Mouse (Mus musculus): ENCODE measurements at regions not wholly inside any gene's neighbourhood (a gene's known extent, or its start where the extent isn't known, plus 50 kb on each side); places are given as distances from the start of the nearest gene placed in this dataset.
A peak's percentile ranks its signal among the peaks of the same experiment; 100 is the strongest.

DNA sequence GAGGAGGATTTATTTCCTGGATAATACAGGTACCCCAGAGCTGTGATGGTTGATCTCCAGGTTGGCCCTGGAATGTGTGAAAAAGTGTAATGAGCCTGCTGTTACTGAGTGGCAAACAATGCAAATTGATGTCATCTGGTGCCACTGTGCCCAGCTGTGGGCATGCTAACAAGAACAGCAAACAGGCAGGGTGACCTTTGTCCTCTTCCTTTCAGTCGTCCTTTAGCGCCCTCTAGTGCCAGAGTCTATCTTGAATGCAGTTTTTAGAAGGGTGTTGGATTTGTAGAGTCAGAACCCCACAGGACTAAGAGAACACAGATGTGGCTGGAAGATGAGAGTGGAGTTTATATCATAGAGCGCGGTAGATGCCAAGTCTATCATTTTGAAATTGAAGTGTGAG lies 164.3 kb downstream of the Sdhaf3 start:
- no peaks in the 10 kb centered on the region for H3K4me1 ChIP-seq (ENCODE audit: control insufficient read depth, insufficient read depth, low read length)
- no peak overlapping the region for H3K4me3 ChIP-seq (ENCODE audit: control insufficient read depth, low read depth, low read length)
- H3K27ac ChIP-seq (ENCODE audit: control insufficient read depth, insufficient read depth, low read depth, low read length) = no peak overlapping the region
- TF ChIP-seq CTCF (IDR thresholded peaks at IDR 0.05; ENCODE audit: control insufficient read depth, insufficient read depth, insufficient replicate concordance, low read depth, low read length) = peak; percentile 44; the same call in 1 of the 2 replicates
- TF ChIP-seq POLR2A (IDR thresholded peaks at IDR 0.05; ENCODE audit: control insufficient read depth, low read depth, low read length) = no peak
- no peaks in the 10 kb centered on the region for H3K36me3 ChIP-seq (ENCODE audit: control insufficient read depth, insufficient read depth, low read length)
- no peaks in the 10 kb centered on the region for H3K27me3 ChIP-seq (ENCODE audit: control insufficient read depth, insufficient read depth, low read length)

DNA sequence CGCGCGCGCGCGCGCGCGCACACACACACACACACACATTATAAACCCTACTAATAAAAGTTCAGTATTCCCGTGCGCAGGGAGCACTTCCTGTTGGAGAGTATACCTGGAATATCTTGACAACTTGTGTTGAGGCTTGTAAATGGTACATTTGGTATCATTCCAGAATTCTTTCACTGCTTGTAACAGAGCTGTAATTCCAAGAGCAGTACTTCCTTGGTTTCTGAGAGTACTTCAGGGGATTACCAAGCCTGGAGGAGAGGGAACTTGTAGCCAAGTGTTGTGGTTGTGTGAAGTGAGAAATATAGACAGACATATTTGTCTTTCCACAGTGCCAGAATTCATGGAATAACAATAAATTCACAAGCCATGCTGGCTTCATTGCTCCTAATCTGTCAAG lies 177.2 kb downstream of the Sdhaf3 start:
- Histone ChIP-seq H3K4me1 (ENCODE audit: control insufficient read depth, insufficient read depth, low read length) (no peaks in the 10 kb centered on the region), H3K27ac (ENCODE audit: control insufficient read depth, insufficient read depth, low read depth, low read length) (no peak overlapping the region), H3K27me3 (ENCODE audit: control insufficient read depth, insufficient read depth, low read length) (no peaks in the 10 kb centered on the region), H3K4me3 (ENCODE audit: control insufficient read depth, low read depth, low read length) (no peak overlapping the region), H3K36me3 (ENCODE audit: control insufficient read depth, insufficient read depth, low read length) (no peaks in the 10 kb centered on the region)
- TF ChIP-seq POLR2A (IDR thresholded peaks at IDR 0.05; ENCODE audit: control insufficient read depth, low read depth, low read length) = no peak
- TF ChIP-seq CTCF (IDR thresholded peaks at IDR 0.05; ENCODE audit: control insufficient read depth, insufficient read depth, insufficient replicate concordance, low read depth, low read length) = no peak

DNA sequence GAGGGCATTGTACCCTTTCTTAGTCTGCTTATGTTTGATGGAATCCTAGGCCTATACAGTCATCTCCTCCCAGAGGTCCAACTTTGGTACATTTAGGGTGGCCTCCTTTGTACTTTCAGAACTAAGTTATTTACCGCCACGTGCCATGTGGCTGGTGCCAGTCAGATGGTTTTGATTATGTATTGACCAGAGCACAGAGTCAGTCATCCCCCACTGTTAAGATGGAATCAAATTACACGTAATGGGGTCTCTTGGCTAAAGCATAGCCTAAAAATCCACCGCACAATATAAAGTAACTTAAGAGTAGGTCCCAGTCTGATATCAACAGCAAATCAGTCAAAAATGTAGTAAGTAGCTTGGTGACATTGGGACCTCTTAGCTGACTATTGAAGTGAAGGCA lies 178.3 kb downstream of the Sdhaf3 start:
- Histone ChIP-seq H3K4me1 (ENCODE audit: control insufficient read depth, insufficient read depth, low read length) (no peaks in the 10 kb centered on the region), H3K27me3 (ENCODE audit: control insufficient read depth, insufficient read depth, low read length) (no peaks in the 10 kb centered on the region), H3K36me3 (ENCODE audit: control insufficient read depth, insufficient read depth, low read length) (no peaks in the 10 kb centered on the region), H3K4me3 (ENCODE audit: control insufficient read depth, low read depth, low read length) (no peak overlapping the region), H3K27ac (ENCODE audit: control insufficient read depth, insufficient read depth, low read depth, low read length) (no peak overlapping the region)
- TF ChIP-seq CTCF (IDR thresholded peaks at IDR 0.05; ENCODE audit: control insufficient read depth, insufficient read depth, insufficient replicate concordance, low read depth, low read length) (no peak), POLR2A (IDR thresholded peaks at IDR 0.05; ENCODE audit: control insufficient read depth, low read depth, low read length) (no peak)

DNA sequence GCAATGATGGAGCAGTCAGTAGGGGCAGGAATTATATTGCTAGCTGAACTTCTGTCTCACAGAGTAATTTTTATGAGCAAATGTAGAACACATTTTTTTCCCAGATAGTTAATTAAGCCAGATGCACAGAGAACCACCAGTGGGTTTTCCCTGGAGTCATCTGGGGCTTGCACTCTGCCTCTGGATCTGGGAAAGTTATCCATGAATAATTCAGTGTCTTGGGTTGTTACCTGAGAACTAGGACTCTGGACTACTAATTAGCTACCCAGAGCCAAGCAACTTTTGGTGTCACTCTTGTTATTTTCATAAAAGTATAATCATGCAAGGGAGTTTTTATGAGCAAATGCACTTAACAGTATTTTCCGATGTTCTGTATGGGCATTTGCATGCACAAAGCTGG lies 179.1 kb downstream of the Sdhaf3 start:
- TF ChIP-seq CTCF (IDR thresholded peaks at IDR 0.05; ENCODE audit: control insufficient read depth, insufficient read depth, insufficient replicate concordance, low read depth, low read length) (no peak), POLR2A (IDR thresholded peaks at IDR 0.05; ENCODE audit: control insufficient read depth, low read depth, low read length) (no peak)
- H3K4me1 ChIP-seq (ENCODE audit: control insufficient read depth, insufficient read depth, low read length) = no peaks in the 10 kb centered on the region

DNA sequence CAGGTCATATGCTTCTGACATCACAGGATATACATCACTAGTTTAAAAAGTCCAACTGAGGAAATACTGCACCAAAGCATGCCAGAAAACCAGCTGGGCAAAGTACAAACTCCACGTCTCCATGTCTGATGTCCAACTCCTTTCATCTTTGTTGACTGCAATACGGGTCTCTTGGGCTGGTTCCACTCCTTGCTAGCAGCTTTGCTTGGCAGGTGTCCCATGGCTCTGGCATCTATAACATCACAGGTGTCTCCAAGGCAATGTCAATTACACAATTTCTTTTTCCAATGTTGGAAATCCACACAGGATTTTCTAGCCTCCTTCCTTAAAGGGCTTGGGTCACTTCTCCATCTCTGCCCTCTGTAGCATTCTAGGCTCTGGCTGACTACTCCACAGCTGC lies 225.9 kb downstream of the Sdhaf3 start:
- Histone ChIP-seq H3K27me3 (ENCODE audit: control insufficient read depth, insufficient read depth, low read length) (no peaks in the 10 kb centered on the region), H3K4me3 (ENCODE audit: control insufficient read depth, low read depth, low read length) (no peak overlapping the region), H3K36me3 (ENCODE audit: control insufficient read depth, insufficient read depth, low read length) (no peaks in the 10 kb centered on the region), H3K4me1 (ENCODE audit: control insufficient read depth, insufficient read depth, low read length) (no peaks in the 10 kb centered on the region), H3K27ac (ENCODE audit: control insufficient read depth, insufficient read depth, low read depth, low read length) (no peak overlapping the region)
- TF ChIP-seq POLR2A (IDR thresholded peaks at IDR 0.05; ENCODE audit: control insufficient read depth, low read depth, low read length) (no peak), CTCF (IDR thresholded peaks at IDR 0.05; ENCODE audit: control insufficient read depth, insufficient read depth, insufficient replicate concordance, low read depth, low read length) (no peak)

More for the DNA sequence above, 179.1 kb downstream of the Sdhaf3 start:
- no peaks in the 10 kb centered on the region for H3K27me3 ChIP-seq (ENCODE audit: control insufficient read depth, insufficient read depth, low read length)
- H3K27ac ChIP-seq (ENCODE audit: control insufficient read depth, insufficient read depth, low read depth, low read length) = no peak overlapping the region
- no peak overlapping the region for H3K4me3 ChIP-seq (ENCODE audit: control insufficient read depth, low read depth, low read length)
- no peaks in the 10 kb centered on the region for H3K36me3 ChIP-seq (ENCODE audit: control insufficient read depth, insufficient read depth, low read length)

DNA sequence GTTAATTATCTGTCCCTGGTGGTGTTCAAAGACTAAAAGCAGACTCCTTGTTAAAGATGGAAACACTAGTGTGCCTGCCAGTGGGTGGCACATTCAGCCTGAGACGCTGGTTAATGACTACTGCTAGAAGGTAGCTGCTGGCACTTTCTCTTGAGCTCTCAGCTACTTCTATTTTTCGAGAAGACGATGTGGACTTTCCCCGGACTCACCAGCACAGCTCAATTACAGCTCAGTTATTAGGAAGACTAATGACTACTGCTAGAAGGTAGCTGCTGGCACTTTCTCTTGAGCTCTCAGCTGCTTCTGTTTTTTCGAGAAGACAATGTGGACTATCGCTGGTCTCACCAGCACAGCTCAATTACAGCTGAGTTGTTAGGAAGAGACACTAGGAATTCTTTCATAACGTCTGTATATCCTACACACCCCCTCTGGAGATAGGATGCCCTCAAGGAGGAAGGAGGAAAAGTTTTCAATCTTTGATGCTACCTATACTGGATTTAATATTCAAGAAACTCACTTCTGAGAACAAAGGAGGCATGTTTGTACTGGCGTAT lies 243.3 kb downstream of the Sdhaf3 start:
- no peaks in the 10 kb centered on the region for H3K4me1 ChIP-seq (ENCODE audit: control insufficient read depth, insufficient read depth, low read length)
- TF ChIP-seq POLR2A (IDR thresholded peaks at IDR 0.05; ENCODE audit: control insufficient read depth, low read depth, low read length) (no peak), CTCF (IDR thresholded peaks at IDR 0.05; ENCODE audit: control insufficient read depth, insufficient read depth, insufficient replicate concordance, low read depth, low read length) (no peak)
- no peak overlapping the region for H3K27ac ChIP-seq (ENCODE audit: control insufficient read depth, insufficient read depth, low read depth, low read length)
- no peaks in the 10 kb centered on the region for H3K27me3 ChIP-seq (ENCODE audit: control insufficient read depth, insufficient read depth, low read length)
- no peak overlapping the region for H3K4me3 ChIP-seq (ENCODE audit: control insufficient read depth, low read depth, low read length)
- no peaks in the 10 kb centered on the region for H3K36me3 ChIP-seq (ENCODE audit: control insufficient read depth, insufficient read depth, low read length)

DNA sequence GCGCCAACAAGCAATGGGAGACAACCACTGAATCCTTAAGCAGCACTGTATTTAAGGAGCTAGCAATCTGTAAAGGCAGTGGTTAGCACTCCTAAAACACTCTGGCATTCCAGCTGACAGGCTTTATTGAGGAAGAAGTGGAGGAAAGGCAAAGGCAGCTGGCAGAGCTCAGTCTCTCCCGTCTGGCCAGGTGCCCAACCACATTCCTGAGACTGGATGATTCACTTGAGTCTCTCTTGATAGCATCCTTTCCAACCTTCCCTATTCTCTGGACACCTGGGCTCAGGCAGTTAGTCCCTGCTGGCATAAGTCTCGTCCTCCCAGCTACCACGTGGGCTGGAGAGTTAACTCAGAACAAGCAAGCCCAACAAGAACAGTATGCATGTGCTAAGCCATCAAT lies 260.1 kb downstream of the Sdhaf3 start:
- Histone ChIP-seq H3K27me3 (ENCODE audit: control insufficient read depth, insufficient read depth, low read length) (no peaks in the 10 kb centered on the region), H3K36me3 (ENCODE audit: control insufficient read depth, insufficient read depth, low read length) (no peaks in the 10 kb centered on the region), H3K4me1 (ENCODE audit: control insufficient read depth, insufficient read depth, low read length) (no peaks in the 10 kb centered on the region), H3K4me3 (ENCODE audit: control insufficient read depth, low read depth, low read length) (no peak overlapping the region), H3K27ac (ENCODE audit: control insufficient read depth, insufficient read depth, low read depth, low read length) (no peak overlapping the region)
- TF ChIP-seq POLR2A (IDR thresholded peaks at IDR 0.05; ENCODE audit: control insufficient read depth, low read depth, low read length) (no peak), CTCF (IDR thresholded peaks at IDR 0.05; ENCODE audit: control insufficient read depth, insufficient read depth, insufficient replicate concordance, low read depth, low read length) (no peak)

DNA sequence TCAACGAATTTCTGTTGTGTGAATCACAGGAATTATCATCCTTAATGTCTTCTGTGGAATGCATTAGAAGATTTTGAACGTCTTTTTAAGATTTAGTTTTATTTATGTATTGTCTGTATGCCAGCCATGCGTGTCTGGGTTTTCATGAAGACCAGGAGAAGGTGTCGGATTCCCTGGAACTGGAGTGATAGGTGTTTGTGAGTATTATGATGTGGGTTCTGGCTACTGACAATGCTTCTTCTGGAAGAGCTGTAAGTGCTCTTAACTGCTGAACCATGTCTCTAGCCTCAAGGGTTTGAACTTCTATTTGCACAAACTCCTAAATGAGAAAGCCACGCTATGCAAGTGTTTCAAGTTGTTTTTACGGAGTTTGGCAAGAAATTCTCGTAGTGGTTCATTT lies 296.5 kb downstream of the Sdhaf3 start:
- H3K27ac ChIP-seq (ENCODE audit: control insufficient read depth, insufficient read depth, low read depth, low read length) = no peak overlapping the region
- TF ChIP-seq CTCF (IDR thresholded peaks at IDR 0.05; ENCODE audit: control insufficient read depth, insufficient read depth, insufficient replicate concordance, low read depth, low read length) (no peak), POLR2A (IDR thresholded peaks at IDR 0.05; ENCODE audit: control insufficient read depth, low read depth, low read length) (no peak)
- H3K4me1 ChIP-seq (ENCODE audit: control insufficient read depth, insufficient read depth, low read length) = no peaks in the 10 kb centered on the region
- no peak overlapping the region for H3K4me3 ChIP-seq (ENCODE audit: control insufficient read depth, low read depth, low read length)
- H3K36me3 ChIP-seq (ENCODE audit: control insufficient read depth, insufficient read depth, low read length) = no peaks in the 10 kb centered on the region
- H3K27me3 ChIP-seq (ENCODE audit: control insufficient read depth, insufficient read depth, low read length) = no peaks in the 10 kb centered on the region

Data from testis, adult 2 months (tissue).